In the genomic region with DNA sequence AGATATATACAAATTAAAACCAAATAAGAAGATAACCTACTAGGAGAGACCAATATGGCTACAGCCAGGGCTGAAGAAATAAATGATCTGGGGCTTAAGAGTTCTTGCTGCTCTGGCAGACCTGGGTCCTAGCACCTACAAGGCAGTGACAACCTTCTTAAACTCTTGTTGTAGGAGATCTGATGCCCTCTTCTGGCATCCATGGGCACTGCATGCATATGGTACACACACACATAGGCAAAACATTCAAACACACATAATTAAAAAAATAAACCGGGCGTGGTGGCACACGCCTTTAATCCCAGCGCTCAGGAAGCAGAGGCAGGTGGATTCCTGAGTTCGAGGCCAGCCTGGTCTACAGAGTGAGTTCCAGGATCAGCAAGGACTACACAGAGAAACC, we compare ENCODE assay signal across 14 mouse cellular contexts. TPM values are rescaled to one million over a fixed set of nuclear protein-coding genes. Genes with fewer than 3 reads are reported as not detected.
DNase-seq lines count a peak whose midpoint lies in the region; TF ChIP-seq lines count a peak whose summit lies in the region.
"Had no signal": no experiment of that assay in that cellular context is flagged by ENCODE, and none has a peak within 500 bp of the region (broad histone marks: within the 10 kb centered on the region; RNA-seq: fewer than 3 reads in every experiment).

No protein-coding gene starts in this region.

- intact Hi-C loops in gastrocnemius, adult 2 months (cut with DNase I): loop anchor here (5.0 kb wide), 1 partner anchor 152 kb away; a partner anchor contains a TSS

- no peak for DNase-seq in gastrocnemius, adult 2 months
- DNase-seq in gastrocnemius, postnatal 4 days (ENCODE audit: low spot score in 2 of 2): no peak
- peak; percentile 14 for DNase-seq in lung, postnatal 10 days
- no peak for DNase-seq in lung, adult 18-20 months
- peak; percentile 47 for DNase-seq in MEL-GATA-1-ER (ENCODE audit: extremely low read depth, low read depth)
- peak; percentile 51 for DNase-seq in splenic B cell, adult 2 months (ENCODE audit: low read depth, low spot score)
- no peak for DNase-seq in urinary bladder, postnatal 25 days (ENCODE audit: low spot score)
- no peak for DNase-seq in cerebellum, adult 2 months
- DNase-seq: adrenal gland, postnatal 10 days; cerebellum, adult 9-11 months had no signal

- TF ChIP-seq POLR2A in cerebellum, adult 2 months (IDR thresholded peaks at IDR 0.05; ENCODE audit: borderline replicate concordance, insufficient read depth, low read length): no peak

- peak; percentile 18; the same call in 1 of the 2 replicates for TF ChIP-seq CTCF in gastrocnemius, adult 2 months (IDR thresholded peaks at IDR 0.05)
- no peak for TF ChIP-seq CTCF in cerebellum, adult 2 months (IDR thresholded peaks at IDR 0.05; ENCODE audit: borderline replicate concordance, insufficient read depth, low read depth, low read length)

- no peak overlapping the region for H3K27ac ChIP-seq in gastrocnemius, adult 2 months
- H3K27ac ChIP-seq in cerebellum, adult 2 months (ENCODE audit: insufficient read depth, low read length): no peak overlapping the region
- H3K27ac ChIP-seq: embryonic facial prominence, embryonic 15.5 days; heart, embryonic 10.5 days; hindbrain, embryonic 10.5 days; stomach, embryonic 15.5 days had no signal

- H3K4me1 ChIP-seq in cerebellum, adult 2 months (ENCODE audit: control insufficient read depth, insufficient read depth, low read length): no peaks in the 10 kb centered on the region

- no peaks in the 10 kb centered on the region for H3K27me3 ChIP-seq in splenic B cell, adult 2 months (ENCODE audit: control insufficient read depth, insufficient read depth, low read length, poor library complexity, severe bottlenecking)
- H3K27me3 ChIP-seq in cerebellum, adult 2 months (ENCODE audit: control insufficient read depth, insufficient read depth, low read length): no peaks in the 10 kb centered on the region
- H3K27me3 ChIP-seq: embryonic facial prominence, embryonic 15.5 days; stomach, embryonic 15.5 days had no signal

- H3K36me3 ChIP-seq in splenic B cell, adult 2 months (ENCODE audit: control insufficient read depth, insufficient read depth, low read length, poor library complexity, severe bottlenecking): no peaks in the 10 kb centered on the region
- H3K36me3 ChIP-seq: embryonic facial prominence, embryonic 15.5 days; heart, embryonic 10.5 days; hindbrain, embryonic 10.5 days; stomach, embryonic 15.5 days had no signal

- no peak overlapping the region for H3K4me3 ChIP-seq in gastrocnemius, adult 2 months
- no peak overlapping the region for H3K4me3 ChIP-seq in cerebellum, adult 2 months (replicated peaks; ENCODE audit: insufficient read depth, low read depth, low read length)
- H3K4me3 ChIP-seq: embryonic facial prominence, embryonic 15.5 days; heart, embryonic 10.5 days; hindbrain, embryonic 10.5 days; stomach, embryonic 15.5 days had no signal

- 92% methylated on average over 5 of the region's 5 CpGs for WGBS in cerebellum, adult 2 months

RNA-seq across cellular contexts. Expression of a gene that starts 2.5 kb away (rescaled TPM):
- 10 to 100 TPM; 14.6 to 15.6 TPM for total RNA-seq in gastrocnemius, adult 2 months (2021)
- total RNA-seq in gastrocnemius, postnatal 4 days (2021): 10 to 100 TPM; 25.3 to 25.9 TPM
- 10.3 and 10.7 TPM in 2 replicates for polyA plus RNA-seq in cerebellum, adult 2 months (2012; rRNA removed)

RNA-seq across cellular contexts. Expression of a gene that starts 39.0 kb away (rescaled TPM):
- 1 to 10 TPM; 2.9 to 3.3 TPM for total RNA-seq in gastrocnemius, adult 2 months (2021)
- total RNA-seq in gastrocnemius, postnatal 4 days (2021): 1 to 10 TPM; 6.9 to 7.0 TPM
- polyA plus RNA-seq in cerebellum, adult 2 months (2012; rRNA removed): 5.5 and 6.3 TPM in 2 replicates

Comparison
In these comparisons a context has a peak if more than half of its experiments do, and no peak if none do; other contexts are left out.
1. DNase-seq: peak in lung, postnatal 10 days (single experiment), MEL-GATA-1-ER (single experiment) and splenic B cell, adult 2 months (single experiment); none in gastrocnemius, adult 2 months (single experiment), gastrocnemius, postnatal 4 days (0 of 2), lung, adult 18-20 months (0 of 2), urinary bladder, postnatal 25 days (single experiment) and cerebellum, adult 2 months (0 of 2).